Mouse (Mus musculus) kidney, embryonic 14.5 days (tissue): ENCODE results near the gene Hspb6. TPM values are rescaled to one million over a fixed set of nuclear protein-coding genes. Genes with fewer than 3 reads are reported as not detected.

Source experiments
- microRNA-seq: library from miRNA; unstranded; fragments of <30 nt; microRNA quantifications from one replicate; pipeline ENCODE4, GENCODE M21; 2016
- polyA plus RNA-seq: library from polyadenylated mRNA; unstranded; fragments of >200 nt; fragmentation: Nextera tagmentation; extraction: Ambion mirVana; gene quantifications from 2 replicates; pipeline ENCODE4 v1.2.1, GENCODE M21; 2014

The Hspb6 gene
- polyA plus RNA-seq, 1 experiment from 2014 or later: 9.2 TPM

Small RNA genes within 50 kb of the gene (microRNA-seq; reads per million reads assigned to microRNA genes)
- gene Gm38670 (1.7 reads per million), gene Mir3569 (0.84 reads per million)

Other genes with a start within 250 kb of the Hspb6 start
- gene Alkbh6, start 243.5 kb upstream of the Hspb6 start, polyA plus RNA-seq: 85.5 and 112 TPM in 2 replicates
- gene Syne4, start 237.4 kb upstream of the Hspb6 start, polyA plus RNA-seq: 43.5 and 72.9 TPM in 2 replicates
- not detected in 2 replicates for gene E130208F15Rik, start 230.4 kb upstream of the Hspb6 start, polyA plus RNA-seq
- 20.6 and 21.5 TPM in 2 replicates for gene Sdhaf1, start 228.3 kb upstream of the Hspb6 start, polyA plus RNA-seq
- 5.8 and 7.2 TPM in 2 replicates for gene Lrfn3, start 189.4 kb upstream of the Hspb6 start, polyA plus RNA-seq
- gene Tyrobp, start 138.4 kb upstream of the Hspb6 start, polyA plus RNA-seq: 23.8 and 26.7 TPM in 2 replicates
- gene Hcst, start 132.3 kb upstream of the Hspb6 start, polyA plus RNA-seq: 0.57 and 1.0 TPM in 2 replicates
- 1.1 and 1.9 TPM in 2 replicates for gene Nfkbid, start 130.4 kb upstream of the Hspb6 start, polyA plus RNA-seq
- 16.7 and 19.0 TPM in 2 replicates for gene Aplp1, start 106.6 kb upstream of the Hspb6 start, polyA plus RNA-seq
- 0.20 and 0.54 TPM in 2 replicates for gene Kirrel2, start 94.5 kb upstream of the Hspb6 start, polyA plus RNA-seq
- gene Nphs1, start 93.9 kb upstream of the Hspb6 start, polyA plus RNA-seq: 2.7 and 3.0 TPM in 2 replicates
- 0.94 and 2.3 TPM in 2 replicates for gene Prodh2, start 58.6 kb upstream of the Hspb6 start, polyA plus RNA-seq
- gene Arhgap33, start 17.1 kb upstream of the Hspb6 start, polyA plus RNA-seq: 13.4 and 17.3 TPM in 2 replicates
- gene Proser3, start 121 bp downstream of the Hspb6 start, polyA plus RNA-seq: 15.2 and 25.0 TPM in 2 replicates
- gene Lin37, start 7.7 kb downstream of the Hspb6 start, polyA plus RNA-seq: 38.5 and 48.0 TPM in 2 replicates
- 109 and 119 TPM in 2 replicates for gene U2af1l4, start 11.1 kb downstream of the Hspb6 start, polyA plus RNA-seq
- 8.0 and 11.3 TPM in 2 replicates for gene Gm49396, start 11.2 kb downstream of the Hspb6 start, polyA plus RNA-seq
- 121 and 182 TPM in 2 replicates for gene Psenen, start 11.4 kb downstream of the Hspb6 start, polyA plus RNA-seq
- gene Igflr1, start 13.2 kb downstream of the Hspb6 start, polyA plus RNA-seq: 2.9 and 3.7 TPM in 2 replicates
- 12.3 and 13.6 TPM in 2 replicates for gene Kmt2b, start 36.5 kb downstream of the Hspb6 start, polyA plus RNA-seq
- gene Zbtb32, start 46.7 kb downstream of the Hspb6 start, polyA plus RNA-seq: 0.21 and 0.22 TPM in 2 replicates
- gene Upk1a, start 60.7 kb downstream of the Hspb6 start, polyA plus RNA-seq: 2.2 and 2.3 TPM in 2 replicates
- 961 and 1,287 TPM in 2 replicates for gene Cox6b1, start 74.0 kb downstream of the Hspb6 start, polyA plus RNA-seq
- gene Etv2, start 83.7 kb downstream of the Hspb6 start, polyA plus RNA-seq: not detected in 2 replicates
- 93.4 and 111 TPM in 2 replicates for gene Rbm42, start 98.1 kb downstream of the Hspb6 start, polyA plus RNA-seq
- gene Haus5, start 112.8 kb downstream of the Hspb6 start, polyA plus RNA-seq: 45.8 and 58.6 TPM in 2 replicates
- not detected in 2 replicates for gene Pmis2, start 119.4 kb downstream of the Hspb6 start, polyA plus RNA-seq
- not detected in 2 replicates for gene 2200002J24Rik, start 146.7 kb downstream of the Hspb6 start, polyA plus RNA-seq
- gene Atp4a, start 160.0 kb downstream of the Hspb6 start, polyA plus RNA-seq: 1.2 and 1.3 TPM in 2 replicates
- gene Tmem147, start 177.4 kb downstream of the Hspb6 start, polyA plus RNA-seq: 202 and 206 TPM in 2 replicates
- gene Gapdhs, start 191.5 kb downstream of the Hspb6 start, polyA plus RNA-seq: 0.61 and 1.6 TPM in 2 replicates
- gene Sbsn, start 199.3 kb downstream of the Hspb6 start, polyA plus RNA-seq: 1.1 and 1.6 TPM in 2 replicates
- 0.74 and 0.95 TPM in 2 replicates for gene Dmkn, start 211.6 kb downstream of the Hspb6 start, polyA plus RNA-seq
- gene Krtdap, start 235.7 kb downstream of the Hspb6 start, polyA plus RNA-seq: not detected in 2 replicates